Mouse (Mus musculus): ENCODE data around the gene Hbb-bt. TPM values are rescaled to one million over a fixed set of nuclear protein-coding genes. Genes with fewer than 3 reads are reported as not detected.

Hbb-bt gene
- 770 and 789 TPM in 2 replicates for polyA plus RNA-seq (2014; fragmentation: Nextera tagmentation; extraction: Ambion mirVana)

- Histone ChIP-seq H3K9me3 (ENCODE audit: control insufficient read depth, low read length) (no peaks in the 10 kb centered on the region), H3K9ac (ENCODE audit: low read length) (no peak within 1 kb of the TSS), H3K4me1 (replicated peaks; ENCODE audit: control insufficient read depth, insufficient read depth, low read length) (no peaks in the 10 kb centered on the region), H3K27ac (ENCODE audit: low read depth, low read length) (no peak within 1 kb of the TSS), H3K27me3 (ENCODE audit: control insufficient read depth, insufficient read depth, low read length) (no peaks in the 10 kb centered on the region), H3K4me3 (ENCODE audit: low read depth, low read length) (no peak within 1 kb of the TSS), H3K4me2 (ENCODE audit: low read depth, low read length, severe bottlenecking) (no peak within 1 kb of the TSS), H3K36me3 (ENCODE audit: control insufficient read depth, insufficient read depth, low read length) (no peaks in the 10 kb centered on the region)
- DNase-seq (ENCODE audit: low spot score): no peak
- WGBS: 88% methylated on average over 3 of the region's 3 CpGs
- no peak for ATAC-seq (replicated peaks; ENCODE audit: low FRiP score)
These were observed at the start of gene Hbb-bt for GRCm38 (mm10) chr7:103813766-103814165. Hbb-bt (minus strand) TSS chr7:103813996.

GRCm38 (mm10) chr7:103861531-103861930 lies 47.7 kb upstream of the Hbb-bt start:
- Histone ChIP-seq H3K36me3 (ENCODE audit: control insufficient read depth, insufficient read depth, low read length) (no peaks in the 10 kb centered on the region), H3K4me1 (replicated peaks; ENCODE audit: control insufficient read depth, insufficient read depth, low read length) (no peaks in the 10 kb centered on the region), H3K4me3 (ENCODE audit: low read depth, low read length) (no peak overlapping the region), H3K27ac (ENCODE audit: low read depth, low read length) (no peak overlapping the region), H3K4me2 (ENCODE audit: low read depth, low read length, severe bottlenecking) (no peak overlapping the region), H3K27me3 (ENCODE audit: control insufficient read depth, insufficient read depth, low read length) (no peaks in the 10 kb centered on the region), H3K9me3 (ENCODE audit: control insufficient read depth, low read length) (no peaks in the 10 kb centered on the region), H3K9ac (ENCODE audit: low read length) (no peak overlapping the region)
- no peak for ATAC-seq (replicated peaks; ENCODE audit: low FRiP score)
- WGBS: 81% methylated on average over 3 of the region's 3 CpGs
- no peak for DNase-seq (ENCODE audit: low spot score)

- Histone ChIP-seq H3K9me3 (ENCODE audit: control insufficient read depth, low read length) (no peaks in the 10 kb centered on the region), H3K4me1 (replicated peaks; ENCODE audit: control insufficient read depth, insufficient read depth, low read length) (no peaks in the 10 kb centered on the region), H3K27me3 (ENCODE audit: control insufficient read depth, insufficient read depth, low read length) (no peaks in the 10 kb centered on the region), H3K36me3 (ENCODE audit: control insufficient read depth, insufficient read depth, low read length) (no peaks in the 10 kb centered on the region), H3K4me2 (ENCODE audit: low read depth, low read length, severe bottlenecking) (no peak overlapping the region), H3K9ac (ENCODE audit: low read length) (no peak overlapping the region), H3K4me3 (ENCODE audit: low read depth, low read length) (no peak overlapping the region), H3K27ac (ENCODE audit: low read depth, low read length) (no peak overlapping the region)
- peak; percentile 56; the same call in 1 of the 2 replicates for ATAC-seq (replicated peaks; ENCODE audit: low FRiP score)
- DNase-seq (ENCODE audit: low spot score): peak; percentile 60
- WGBS: 50% methylated on average over 1 of the region's 1 CpGs
These were observed 47.1 kb upstream of the Hbb-bt start for GRCm38 (mm10) chr7:103860855-103861254.

GRCm38 (mm10) chr7:103859076-103859475 lies 45.3 kb upstream of the Hbb-bt start:
- Histone ChIP-seq H3K36me3 (ENCODE audit: control insufficient read depth, insufficient read depth, low read length) (no peaks in the 10 kb centered on the region), H3K9me3 (ENCODE audit: control insufficient read depth, low read length) (no peaks in the 10 kb centered on the region), H3K9ac (ENCODE audit: low read length) (no peak overlapping the region), H3K4me3 (ENCODE audit: low read depth, low read length) (no peak overlapping the region), H3K4me1 (replicated peaks; ENCODE audit: control insufficient read depth, insufficient read depth, low read length) (no peaks in the 10 kb centered on the region), H3K4me2 (ENCODE audit: low read depth, low read length, severe bottlenecking) (no peak overlapping the region), H3K27me3 (ENCODE audit: control insufficient read depth, insufficient read depth, low read length) (no peaks in the 10 kb centered on the region), H3K27ac (ENCODE audit: low read depth, low read length) (no peak overlapping the region)
- ATAC-seq (replicated peaks; ENCODE audit: low FRiP score): no peak
- WGBS: 75% methylated on average over 2 of the region's 2 CpGs
- no peak for DNase-seq (ENCODE audit: low spot score)

GRCm38 (mm10) chr7:103854669-103855068 lies 40.9 kb upstream of the Hbb-bt start:
- no peaks in the 10 kb centered on the region for H3K27me3 ChIP-seq (ENCODE audit: control insufficient read depth, insufficient read depth, low read length)
- no peaks in the 10 kb centered on the region for H3K4me1 ChIP-seq (replicated peaks; ENCODE audit: control insufficient read depth, insufficient read depth, low read length)
- WGBS: 66% methylated on average over 1 of the region's 1 CpGs
- ATAC-seq (replicated peaks; ENCODE audit: low FRiP score): no peak
- H3K9ac ChIP-seq (ENCODE audit: low read length): no peak overlapping the region
- H3K27ac ChIP-seq (ENCODE audit: low read depth, low read length): no peak overlapping the region
- no peak for DNase-seq (ENCODE audit: low spot score)
- H3K4me3 ChIP-seq (ENCODE audit: low read depth, low read length): no peak overlapping the region
- no peaks in the 10 kb centered on the region for H3K9me3 ChIP-seq (ENCODE audit: control insufficient read depth, low read length)
- no peak overlapping the region for H3K4me2 ChIP-seq (ENCODE audit: low read depth, low read length, severe bottlenecking)
- no peaks in the 10 kb centered on the region for H3K36me3 ChIP-seq (ENCODE audit: control insufficient read depth, insufficient read depth, low read length)

- 66% methylated on average over 2 of the region's 2 CpGs for WGBS
- no peaks in the 10 kb centered on the region for H3K27me3 ChIP-seq (ENCODE audit: control insufficient read depth, insufficient read depth, low read length)
- DNase-seq (ENCODE audit: low spot score): no peak
These were observed 39.3 kb upstream of the Hbb-bt start, which contains the start of gene Hbb-y for GRCm38 (mm10) chr7:103853090-103853489. Hbb-y (minus strand) TSS chr7:103853216.

GRCm38 (mm10) chr7:103844525-103845325 lies 30.9 kb upstream of the Hbb-bt start:
- Histone ChIP-seq H3K4me2 (ENCODE audit: low read depth, low read length, severe bottlenecking) (no peak overlapping the region), H3K27me3 (ENCODE audit: control insufficient read depth, insufficient read depth, low read length) (no peaks in the 10 kb centered on the region), H3K27ac (ENCODE audit: low read depth, low read length) (no peak overlapping the region), H3K36me3 (ENCODE audit: control insufficient read depth, insufficient read depth, low read length) (no peaks in the 10 kb centered on the region), H3K9me3 (ENCODE audit: control insufficient read depth, low read length) (no peaks in the 10 kb centered on the region), H3K4me1 (replicated peaks; ENCODE audit: control insufficient read depth, insufficient read depth, low read length) (no peaks in the 10 kb centered on the region), H3K9ac (ENCODE audit: low read length) (no peak overlapping the region), H3K4me3 (ENCODE audit: low read depth, low read length) (no peak overlapping the region)
- 47% methylated on average over 1 of the region's 2 CpGs for WGBS
- ATAC-seq (replicated peaks; ENCODE audit: low FRiP score) (no peak), DNase-seq (ENCODE audit: low spot score) (no peak)

More at GRCm38 (mm10) chr7:103853090-103853489, 39.3 kb upstream of the Hbb-bt start, which contains the start of gene Hbb-y:
- Histone ChIP-seq H3K4me3 (ENCODE audit: low read depth, low read length) (no peak within 1 kb of the TSS), H3K4me2 (ENCODE audit: low read depth, low read length, severe bottlenecking) (no peak within 1 kb of the TSS), H3K4me1 (replicated peaks; ENCODE audit: control insufficient read depth, insufficient read depth, low read length) (no peaks in the 10 kb centered on the region), H3K36me3 (ENCODE audit: control insufficient read depth, insufficient read depth, low read length) (no peaks in the 10 kb centered on the region), H3K9ac (ENCODE audit: low read length) (no peak within 1 kb of the TSS), H3K27ac (ENCODE audit: low read depth, low read length) (no peak within 1 kb of the TSS), H3K9me3 (ENCODE audit: control insufficient read depth, low read length) (no peaks in the 10 kb centered on the region)
- ATAC-seq (replicated peaks; ENCODE audit: low FRiP score): peak; percentile 33; the same call in 1 of the 2 replicates

GRCm38 (mm10) chr7:103843034-103843433 lies 29.2 kb upstream of the Hbb-bt start, which contains the start of gene Hbb-bh1:
Hbb-bh1 (minus strand) TSS chr7:103843164.
- Histone ChIP-seq H3K4me1 (replicated peaks; ENCODE audit: control insufficient read depth, insufficient read depth, low read length) (no peaks in the 10 kb centered on the region), H3K9me3 (ENCODE audit: control insufficient read depth, low read length) (no peaks in the 10 kb centered on the region), H3K36me3 (ENCODE audit: control insufficient read depth, insufficient read depth, low read length) (no peaks in the 10 kb centered on the region), H3K9ac (ENCODE audit: low read length) (no peak within 1 kb of the TSS), H3K27ac (ENCODE audit: low read depth, low read length) (no peak within 1 kb of the TSS), H3K27me3 (ENCODE audit: control insufficient read depth, insufficient read depth, low read length) (no peaks in the 10 kb centered on the region), H3K4me2 (ENCODE audit: low read depth, low read length, severe bottlenecking) (no peak within 1 kb of the TSS), H3K4me3 (ENCODE audit: low read depth, low read length) (no peak within 1 kb of the TSS)
- no peak for ATAC-seq (replicated peaks; ENCODE audit: low FRiP score)
- WGBS: 71% methylated on average over 2 of the region's 2 CpGs
- DNase-seq (ENCODE audit: low spot score): no peak

GRCm38 (mm10) chr7:103840268-103840667 lies 26.5 kb upstream of the Hbb-bt start, which contains the start of gene Hbb-bh2:
Hbb-bh2 (minus strand) TSS chr7:103840520.
- Histone ChIP-seq H3K4me3 (ENCODE audit: low read depth, low read length) (no peak within 1 kb of the TSS), H3K27me3 (ENCODE audit: control insufficient read depth, insufficient read depth, low read length) (no peaks in the 10 kb centered on the region), H3K36me3 (ENCODE audit: control insufficient read depth, insufficient read depth, low read length) (no peaks in the 10 kb centered on the region), H3K4me2 (ENCODE audit: low read depth, low read length, severe bottlenecking) (no peak within 1 kb of the TSS), H3K9me3 (ENCODE audit: control insufficient read depth, low read length) (no peaks in the 10 kb centered on the region), H3K27ac (ENCODE audit: low read depth, low read length) (no peak within 1 kb of the TSS), H3K9ac (ENCODE audit: low read length) (no peak within 1 kb of the TSS), H3K4me1 (replicated peaks; ENCODE audit: control insufficient read depth, insufficient read depth, low read length) (no peaks in the 10 kb centered on the region)
- 75% methylated on average over 3 of the region's 3 CpGs for WGBS
- DNase-seq (ENCODE audit: low spot score): no peak
- no peak for ATAC-seq (replicated peaks; ENCODE audit: low FRiP score)
